Mouse (Mus musculus) gastrocnemius, adult 18-20 months (tissue): ENCODE data around the gene Cox20. TPM values are rescaled to one million over a fixed set of nuclear protein-coding genes. Genes with fewer than 3 reads are reported as not detected.

ENCODE experiments used
- DNase-seq: peaks from one replicate; pipeline ENCODE4 v3.0.0; 2021; ENCODE audit warnings: low spot score
- microRNA-seq: library from miRNA; unstranded; fragments of <30 nt; microRNA quantifications from one replicate; pipeline ENCODE4 v1.2.0, GENCODE M21; 2021
- total RNA-seq, 2 experiments: library from RNA; stranded (reverse); gene quantifications; 2 replicates each; pipeline ENCODE4 v1.2.3; 2021

The Cox20 gene
- total RNA-seq, 2 experiments from 2014 or later = 43.1 to 45.2 TPM

DNA sequence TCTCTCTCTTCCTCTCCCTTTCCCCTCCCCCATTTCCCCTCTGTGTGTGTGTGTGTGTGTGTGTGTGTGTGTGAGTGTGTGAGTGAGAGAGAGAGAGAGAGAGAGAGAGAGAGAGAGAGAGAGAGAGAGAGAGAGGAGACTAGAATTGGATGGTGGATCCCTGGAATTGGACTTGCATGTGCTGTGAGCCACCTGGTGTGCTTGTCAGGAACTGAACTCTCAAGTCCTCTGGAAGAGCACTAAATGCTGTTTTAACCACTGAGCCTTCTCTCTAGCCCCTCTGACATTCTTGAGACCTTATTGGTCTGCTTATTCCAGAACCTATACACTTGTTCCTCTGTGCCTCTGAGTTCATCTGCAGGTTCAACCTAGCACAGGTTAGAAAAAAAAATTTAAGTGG is 32.7 kb downstream of the Cox20 start:
- DNase-seq = no peak

DNA sequence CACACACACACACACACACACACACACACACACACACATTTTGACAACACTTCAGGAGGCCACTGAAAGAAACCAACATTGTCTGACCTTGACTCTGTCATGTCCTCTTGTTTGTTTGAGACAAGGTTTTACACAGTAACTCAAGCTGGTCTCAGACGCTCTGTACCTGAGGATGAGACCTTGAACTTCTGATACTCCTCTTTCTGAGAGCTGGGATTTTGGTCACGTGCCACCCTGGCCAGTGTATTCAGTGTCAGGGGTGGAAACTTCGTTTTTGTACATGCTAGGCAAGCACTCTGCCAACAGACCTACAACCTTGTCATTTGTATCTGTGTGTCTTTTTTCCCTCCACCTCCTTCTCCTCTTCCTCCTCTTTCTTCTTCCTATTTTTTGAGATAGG is 35.6 kb downstream of the Cox20 start:
- DNase-seq = no peak

DNA sequence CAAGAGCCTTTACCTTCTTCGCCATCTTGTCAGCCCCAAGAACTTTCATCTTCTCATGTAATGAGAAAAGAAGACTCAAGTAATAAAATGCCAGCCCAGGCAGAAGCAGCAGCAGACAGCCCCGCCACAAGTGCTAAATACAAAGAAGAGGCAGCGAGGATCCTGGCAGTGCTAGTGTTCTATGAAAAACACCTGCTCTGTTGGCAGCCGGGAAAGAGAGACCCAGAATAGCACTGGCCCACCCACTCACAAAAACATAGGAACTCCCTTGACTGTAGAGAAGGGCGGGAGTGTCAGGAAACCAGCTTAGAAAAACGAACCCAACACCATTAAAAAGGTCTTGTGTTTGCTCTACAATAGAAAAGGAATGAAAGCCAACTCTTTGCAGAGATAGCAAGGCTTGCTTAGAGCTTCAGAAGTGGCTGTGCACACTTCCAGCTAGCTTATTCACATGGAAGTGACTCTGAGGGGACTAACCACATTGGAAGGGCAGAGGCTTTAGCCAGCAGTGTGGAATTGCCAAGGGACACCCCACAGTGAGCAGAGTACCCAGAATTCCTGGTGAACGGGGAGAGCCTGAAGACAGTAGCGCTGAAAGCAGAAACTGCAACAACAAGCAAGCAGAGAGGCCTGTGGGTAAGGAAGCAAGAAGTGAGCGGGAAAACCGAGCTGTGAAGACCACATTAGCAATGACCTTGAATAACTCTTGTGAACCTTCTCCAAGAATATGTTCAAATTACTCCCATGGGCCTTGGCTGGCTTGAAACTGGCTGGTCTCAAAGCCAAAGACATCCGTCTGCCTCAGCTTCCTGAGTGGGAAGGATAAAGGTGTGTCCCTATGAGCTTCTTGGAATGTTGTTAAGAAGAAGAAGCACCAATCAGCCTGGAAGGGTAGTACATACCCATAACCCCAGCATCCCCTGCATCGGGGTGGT is 39.1 kb downstream of the Cox20 start:
- no peak for DNase-seq

DNA sequence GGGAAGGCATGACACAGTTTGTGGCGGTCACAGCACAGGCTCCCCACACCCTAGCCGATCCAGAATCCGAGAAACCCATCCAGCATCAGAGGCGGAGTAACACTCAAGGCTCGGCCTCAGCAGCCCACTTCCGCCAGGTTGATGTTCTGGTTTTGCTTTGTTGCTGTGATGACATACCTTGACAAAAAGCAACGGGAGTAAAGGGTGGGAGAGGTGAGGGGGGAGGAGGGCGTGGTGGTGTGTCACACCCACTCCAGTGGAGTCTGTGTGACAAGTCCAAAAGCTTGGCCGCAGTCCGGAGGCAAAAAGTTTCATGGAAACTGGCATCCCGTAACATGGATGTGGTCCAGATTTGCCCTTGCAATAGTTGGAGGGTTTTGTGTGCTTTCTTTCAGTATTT is 41.3 kb downstream of the Cox20 start:
- no peak for DNase-seq

DNA sequence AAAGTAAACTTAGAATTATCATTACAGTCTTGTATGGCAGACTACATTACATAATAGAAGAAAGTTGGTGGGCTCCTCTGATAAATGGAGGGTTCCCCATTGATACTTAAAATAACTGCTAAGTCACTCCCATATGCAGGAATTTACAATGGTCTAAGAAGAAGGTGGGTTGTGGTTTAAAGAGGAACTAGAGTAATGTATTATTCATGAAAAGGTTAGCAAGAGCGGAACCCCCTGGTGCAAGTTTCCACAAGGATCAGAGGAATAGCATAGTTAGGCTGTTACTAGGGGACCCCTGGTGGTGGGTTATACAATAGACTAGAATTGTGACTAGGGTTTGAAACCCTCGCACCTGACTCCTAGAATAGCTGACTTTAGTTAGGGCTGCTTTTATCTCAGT is 41.8 kb downstream of the Cox20 start:
- no peak for DNase-seq

DNA sequence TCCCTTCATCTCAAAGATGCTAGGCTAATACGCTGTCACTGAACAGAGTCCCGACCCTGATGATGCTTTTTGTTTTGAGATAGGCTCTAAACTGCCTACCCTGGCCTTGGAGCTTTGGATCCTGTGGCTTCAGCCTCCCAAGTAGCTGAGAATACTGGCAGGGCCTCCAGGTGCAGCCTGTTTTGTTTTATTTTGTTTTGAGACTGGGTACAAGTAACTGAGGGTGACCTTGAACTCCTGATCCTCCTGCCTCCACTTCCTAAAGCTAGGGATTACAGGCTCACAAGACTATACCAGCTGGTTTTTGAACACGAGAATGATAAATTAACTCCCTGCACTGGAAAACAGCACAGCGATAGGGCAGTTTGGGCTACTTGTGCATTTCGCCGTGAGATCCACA is 46.2 kb downstream of the Cox20 start:
- no peak for DNase-seq

DNA sequence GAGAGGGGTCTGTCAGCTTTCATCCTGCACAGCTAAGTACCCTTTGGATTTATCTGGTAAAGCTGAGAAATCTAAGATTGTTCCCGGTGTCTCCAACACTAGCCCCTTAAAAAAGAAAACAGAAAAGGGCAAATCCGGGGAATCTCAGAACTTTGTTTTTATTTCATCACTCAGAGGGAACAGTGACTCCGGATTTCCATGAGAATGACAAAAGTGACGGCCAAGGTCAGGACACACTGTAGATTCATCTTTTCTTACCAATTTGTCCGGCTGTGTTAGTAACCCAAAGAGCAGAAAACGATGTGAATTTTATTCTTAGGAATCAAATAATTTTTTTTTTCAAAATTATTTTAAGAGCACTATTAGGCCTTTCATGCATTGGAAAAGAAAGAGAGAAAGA is 49.2 kb downstream of the Cox20 start:
- no peak for DNase-seq

DNA sequence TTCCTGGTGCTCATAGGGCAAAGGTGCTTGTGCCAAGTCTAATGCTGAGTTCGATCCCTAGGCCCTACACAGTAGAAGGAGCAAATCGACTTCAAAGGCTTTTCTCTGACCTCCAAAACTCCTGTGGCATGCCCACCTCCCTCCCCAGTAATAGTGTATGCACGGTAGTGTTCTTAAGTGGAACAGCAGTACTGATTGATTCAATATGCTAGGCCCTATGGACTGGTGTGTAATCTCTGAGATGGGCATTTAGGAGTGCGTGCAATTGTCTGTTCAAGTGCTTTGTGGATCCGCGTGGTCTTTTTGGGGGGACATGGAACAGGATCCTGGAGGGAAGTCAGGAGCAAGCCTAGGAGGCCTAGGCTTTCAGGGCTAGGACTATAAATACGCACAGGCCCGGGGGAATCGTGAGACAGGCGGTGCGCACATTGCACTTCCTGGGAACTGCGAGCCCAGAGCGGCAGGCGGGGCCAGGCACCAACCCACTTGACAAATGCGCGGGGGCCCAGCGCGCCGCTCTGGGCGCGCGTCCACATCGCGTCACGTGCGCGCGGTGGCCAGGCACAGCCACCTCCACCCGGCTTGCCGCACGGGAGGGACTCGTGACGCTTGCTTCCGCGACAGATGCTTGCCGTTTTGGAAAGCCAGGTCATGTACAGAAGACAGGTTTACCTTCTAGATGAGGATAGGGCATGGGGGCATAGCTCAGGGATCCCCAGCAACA is 49.8 kb downstream of the Cox20 start:
- DNase-seq = peak; percentile 95

DNA sequence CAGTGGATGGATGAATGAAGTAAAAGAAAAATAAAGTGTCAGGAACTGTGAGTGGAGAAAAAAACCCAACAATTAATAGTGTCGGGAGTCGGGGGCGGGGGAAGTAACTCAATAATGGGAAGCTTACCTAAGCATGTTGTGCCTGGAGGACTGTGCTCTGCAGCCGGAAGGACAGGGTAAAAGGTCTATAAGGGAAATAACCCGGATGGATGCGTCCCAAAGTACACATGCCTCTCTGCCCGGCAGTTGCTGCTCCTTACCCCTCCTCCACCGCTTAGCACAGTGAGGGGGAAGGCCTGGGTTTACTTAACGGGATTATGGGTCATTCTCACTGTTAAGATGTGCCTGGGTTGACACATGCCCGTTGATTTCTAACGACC is 50.3 kb downstream of the Cox20 start:
- DNase-seq = peak; percentile 56

Small RNA genes within 50 kb of the gene (microRNA-seq; reads per million reads assigned to microRNA genes)
- not detected for gene Gm27458

Other genes with a start within 250 kb of the Cox20 start
- gene Desi2, start 131.7 kb upstream of the Cox20 start, total RNA-seq = 10 to 100 TPM; 33.8 to 36.0 TPM
- gene Hnrnpu, start 18.7 kb downstream of the Cox20 start, total RNA-seq = 100 to 1,000 TPM; 101 to 152 TPM
- 10 to 100 TPM; 12.5 to 14.0 TPM for gene Efcab2, start 87.0 kb downstream of the Cox20 start, total RNA-seq
- 1 to 10 TPM; 2.4 to 3.2 TPM for gene Kif26b, start 210.0 kb downstream of the Cox20 start, total RNA-seq